ENCODE assay signal across 8 mouse cellular contexts in genomic region chr2:118536553-118536952, GRCm38 (mm10). TPM values are rescaled to one million over a fixed set of nuclear protein-coding genes. Genes with fewer than 3 reads are reported as not detected.
DNase-seq lines count a peak whose midpoint lies in the region; ATAC-seq lines count a peak whose summit lies in the region.

No protein-coding gene starts in this region.

- H3K27ac ChIP-seq in kidney, embryonic 16.5 days (ENCODE audit: low read length) = peak overlapping the region; percentile 3; the same call in 1 of the 2 replicates
- peak overlapping the region; percentile 37; the same call in 1 of the 2 replicates for H3K27ac ChIP-seq in stomach, embryonic 15.5 days

- H3K36me3 ChIP-seq in kidney, embryonic 16.5 days (ENCODE audit: insufficient read depth, low read length) = peaks cover 11% of the 10 kb centered on the region
- peaks cover 8% of the 10 kb centered on the region; the same call in 1 of the 2 replicates for H3K36me3 ChIP-seq in stomach, embryonic 15.5 days

- WGBS in kidney, embryonic 16.5 days = 73% methylated on average over 8 of the region's 8 CpGs
- WGBS in stomach, embryonic 15.5 days = 40% methylated on average over 8 of the region's 8 CpGs

- no peaks in the 10 kb centered on the region for H3K9me3 ChIP-seq in kidney, embryonic 16.5 days (ENCODE audit: low read length)
- H3K9me3 ChIP-seq in stomach, embryonic 15.5 days = no peaks in the 10 kb centered on the region

- no peak overlapping the region for H3K4me3 ChIP-seq in kidney, embryonic 16.5 days (ENCODE audit: low read length)
- no peak overlapping the region for H3K4me3 ChIP-seq in stomach, embryonic 15.5 days (replicated peaks)

- no peaks in the 10 kb centered on the region for H3K27me3 ChIP-seq in kidney, embryonic 16.5 days (ENCODE audit: insufficient read depth, low read length)
- H3K27me3 ChIP-seq in stomach, embryonic 15.5 days (replicated peaks) = no peaks in the 10 kb centered on the region

- H3K4me1 ChIP-seq in kidney, embryonic 16.5 days (ENCODE audit: insufficient read depth, low read length) = peaks cover 64% of the 10 kb centered on the region
- peaks cover 62% of the 10 kb centered on the region for H3K4me1 ChIP-seq in stomach, embryonic 15.5 days

- H3K4me2 ChIP-seq in kidney, embryonic 16.5 days (replicated peaks; ENCODE audit: low read depth, low read length) = no peak overlapping the region
- no peak overlapping the region for H3K4me2 ChIP-seq in stomach, embryonic 15.5 days

- no peak overlapping the region; the same call in 1 of the 2 replicates for H3K9ac ChIP-seq in kidney, embryonic 16.5 days (replicated peaks; ENCODE audit: low read length)
- H3K9ac ChIP-seq in stomach, embryonic 15.5 days = no peak overlapping the region

- ATAC-seq in kidney, embryonic 16.5 days (ENCODE audit: low FRiP score, low TSS enrichment) = no peak
- ATAC-seq in stomach, embryonic 15.5 days (ENCODE audit: insufficient read depth, low FRiP score, low read depth) = no peak
- ATAC-seq in frontal cortex, adult (ENCODE audit: low TSS enrichment) = no peak

- peak; percentile 70 for DNase-seq in urinary bladder, postnatal 14 days (ENCODE audit: low spot score)
- DNase-seq in urinary bladder, postnatal 25 days (ENCODE audit: low spot score) = no peak
- DNase-seq in gastrocnemius, adult 18-20 months (ENCODE audit: low spot score) = peak; percentile 59
- DNase-seq in left cerebral cortex, adult 11 months (ENCODE audit: low spot score) = no peak
- no peak for DNase-seq in liver

RNA-seq across cellular contexts. Expression of gene Bmf, which starts 12.9 kb away (rescaled TPM):
- 1 to 10 TPM; 2.1 to 2.2 TPM for total RNA-seq in gastrocnemius, adult 18-20 months (2021)
- 7.6 and 9.9 TPM in 2 replicates for polyA plus RNA-seq in kidney, embryonic 16.5 days (2015; fragmentation: Nextera tagmentation; extraction: Ambion mirVana)
- 3.6 and 5.2 TPM in 2 replicates for polyA plus RNA-seq in stomach, embryonic 15.5 days (2015; fragmentation: Nextera tagmentation; extraction: Ambion mirVana)

RNA-seq across cellular contexts. Expression of gene Srp14, which starts 57.0 kb away (rescaled TPM):
- total RNA-seq in gastrocnemius, adult 18-20 months (2021) = 100 to 1,000 TPM; 131 to 142 TPM
- polyA plus RNA-seq in kidney, embryonic 16.5 days (2015; fragmentation: Nextera tagmentation; extraction: Ambion mirVana) = 216 and 231 TPM in 2 replicates
- polyA plus RNA-seq in stomach, embryonic 15.5 days (2015; fragmentation: Nextera tagmentation; extraction: Ambion mirVana) = 222 and 224 TPM in 2 replicates

Comparison
In these comparisons a context has a peak if more than half of its experiments do, and no peak if none do; other contexts are left out.
1. DNase-seq: peak in urinary bladder, postnatal 14 days (single experiment) and gastrocnemius, adult 18-20 months (single experiment); none in urinary bladder, postnatal 25 days (single experiment), left cerebral cortex, adult 11 months (single experiment) and liver (single experiment).